Mouse (Mus musculus) olfactory bulb, adult 2 months (tissue): Measurements from ENCODE around the gene Nwd1.

Source experiments
- CTCF ChIP-seq: fragments of 200-500 bp; IDR thresholded peaks from 2 replicates; pipeline ENCODE4 v1.5.1; 2012; ENCODE audit warnings: low read depth, mild to moderate bottlenecking, low read length, moderate library complexity; ENCODE audit not compliant: insufficient read depth
- POLR2A ChIP-seq: fragments of 200-500 bp; IDR thresholded peaks from 2 replicates; pipeline ENCODE4 v1.6.1; 2012; ENCODE audit warnings: mild to moderate bottlenecking, low read depth, low read length, moderate library complexity; ENCODE audit not compliant: insufficient read depth

DNA sequence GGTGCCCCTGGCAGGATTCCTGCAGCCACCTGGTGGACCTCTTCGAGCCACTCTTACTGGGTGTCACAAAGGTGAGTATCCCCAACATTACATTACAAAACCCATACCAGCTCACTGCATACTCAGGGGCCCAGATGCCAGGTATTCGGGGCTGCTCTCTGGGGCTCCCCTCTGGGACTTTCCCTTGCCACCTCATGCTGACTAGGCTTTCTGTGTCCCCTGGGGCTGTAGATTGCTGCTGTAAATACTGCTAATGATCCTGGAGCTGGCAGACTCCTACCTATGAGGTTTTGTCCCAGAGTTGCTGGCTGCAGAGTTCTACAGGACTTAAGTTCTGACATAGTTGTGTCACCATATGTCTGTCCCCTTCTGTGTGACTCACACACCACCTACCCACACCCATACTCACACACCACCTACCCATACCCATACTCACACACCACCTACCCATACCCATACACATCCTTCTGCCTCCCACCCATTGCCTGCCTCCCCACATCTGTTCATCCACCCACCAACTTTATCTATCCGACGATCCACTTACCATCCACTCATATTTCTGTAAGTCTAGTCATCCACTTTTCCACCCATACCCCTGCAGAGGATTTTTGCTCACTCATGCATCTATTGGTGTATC is 35.7 kb downstream of the Nwd1 start:
- no peak for TF ChIP-seq POLR2A
- TF ChIP-seq CTCF = no peak
